Mouse (Mus musculus): ENCODE data around the gene Zscan2. TPM values are rescaled to one million over a fixed set of nuclear protein-coding genes. Genes with fewer than 3 reads are reported as not detected.

Gene Zscan2
- 1.4 and 1.7 TPM in 2 replicates for polyA plus RNA-seq (2012; rRNA removed)

DNA sequence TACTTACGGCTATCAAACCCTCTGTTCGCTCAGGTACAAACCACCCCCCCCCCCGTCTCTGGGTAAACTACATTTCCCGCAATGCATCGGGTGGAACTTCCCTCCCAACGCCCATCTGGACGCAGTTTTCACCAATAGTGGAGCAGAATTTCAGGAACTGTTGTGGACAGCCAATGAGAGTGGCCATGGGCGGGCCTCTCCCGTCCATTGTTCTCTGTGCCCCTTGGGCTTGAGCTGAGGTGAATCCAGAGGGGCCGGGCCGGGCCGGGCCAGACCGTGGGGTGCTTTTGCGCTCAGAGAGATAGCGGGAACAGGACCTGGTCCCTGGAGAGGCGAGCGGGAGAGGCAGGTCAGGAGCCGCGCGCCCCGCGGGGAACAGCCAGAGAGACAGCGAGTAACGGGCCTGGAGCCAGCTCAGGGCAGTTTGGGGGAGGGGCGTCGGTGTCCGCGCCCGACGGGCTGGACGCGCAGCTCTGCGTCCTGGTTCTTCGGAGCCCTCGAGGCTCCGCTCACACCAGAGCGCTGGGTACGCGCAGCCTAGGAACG, at the start of gene Zscan2:
TSS of gene Zscan2 (plus strand) at position 192 of the 546 bp plus-strand sequence.

DNA sequence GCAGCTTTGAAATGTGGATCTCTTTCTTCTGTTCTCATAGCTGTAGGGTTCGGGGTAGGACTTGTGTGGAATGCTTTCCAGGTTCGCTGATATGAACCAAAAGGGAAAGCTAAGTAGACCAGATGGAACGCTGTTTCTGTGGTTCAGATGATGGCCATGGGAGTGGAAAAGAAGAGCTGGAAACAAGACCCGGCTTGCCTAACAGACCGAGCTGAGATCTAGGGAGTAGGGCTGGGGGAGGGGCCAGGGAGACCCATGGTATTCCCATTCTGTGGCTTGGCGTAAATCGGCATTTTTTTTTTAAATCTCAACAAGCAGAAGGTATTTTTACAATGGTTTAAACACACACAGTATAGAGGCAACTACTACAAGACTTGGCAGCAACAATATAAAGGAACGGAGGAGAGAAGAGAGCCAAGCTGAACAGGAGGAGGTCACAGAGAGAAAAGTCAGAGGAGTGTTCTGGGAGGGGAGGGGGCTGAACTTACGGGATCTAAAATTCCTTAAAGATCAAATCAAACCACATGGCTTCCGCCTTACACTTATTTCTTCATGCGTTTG, 34.8 kb upstream of the Zscan2 start, which contains the start of gene Iqgap1:
TSS of gene Iqgap1 (minus strand) at position 132 of the 561 bp plus-strand sequence.

DNA sequence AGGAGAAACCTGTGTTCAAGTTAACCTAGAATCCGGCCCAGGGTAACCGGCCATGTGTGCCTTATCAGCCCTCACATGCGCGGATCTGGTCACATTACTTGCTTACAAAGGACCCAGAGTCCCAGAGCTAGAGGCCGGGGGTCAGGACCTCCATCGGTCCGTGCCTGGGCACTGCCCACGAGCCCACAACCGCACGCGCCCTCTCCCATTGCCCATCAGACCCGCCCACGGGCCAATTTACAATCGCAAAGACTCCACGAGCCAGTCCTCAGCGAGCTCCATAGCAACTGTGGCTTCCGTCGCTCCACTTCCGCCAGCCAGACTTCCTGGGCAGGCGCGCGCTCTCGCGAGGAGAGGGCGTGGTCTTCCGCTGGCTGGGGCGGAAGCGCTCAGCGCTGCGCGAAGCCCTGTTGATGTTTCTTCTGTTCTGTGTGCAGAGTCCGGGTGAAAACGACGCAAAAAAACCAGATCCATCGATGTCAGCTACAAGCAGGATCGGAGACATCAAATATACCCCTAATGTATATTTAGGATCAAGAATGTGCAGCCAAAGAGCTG, 40.3 kb downstream of the Zscan2 start, which contains the start of gene Wdr73:
TSS of gene Wdr73 (minus strand) at position 326 of the 558 bp plus-strand sequence.

DNA sequence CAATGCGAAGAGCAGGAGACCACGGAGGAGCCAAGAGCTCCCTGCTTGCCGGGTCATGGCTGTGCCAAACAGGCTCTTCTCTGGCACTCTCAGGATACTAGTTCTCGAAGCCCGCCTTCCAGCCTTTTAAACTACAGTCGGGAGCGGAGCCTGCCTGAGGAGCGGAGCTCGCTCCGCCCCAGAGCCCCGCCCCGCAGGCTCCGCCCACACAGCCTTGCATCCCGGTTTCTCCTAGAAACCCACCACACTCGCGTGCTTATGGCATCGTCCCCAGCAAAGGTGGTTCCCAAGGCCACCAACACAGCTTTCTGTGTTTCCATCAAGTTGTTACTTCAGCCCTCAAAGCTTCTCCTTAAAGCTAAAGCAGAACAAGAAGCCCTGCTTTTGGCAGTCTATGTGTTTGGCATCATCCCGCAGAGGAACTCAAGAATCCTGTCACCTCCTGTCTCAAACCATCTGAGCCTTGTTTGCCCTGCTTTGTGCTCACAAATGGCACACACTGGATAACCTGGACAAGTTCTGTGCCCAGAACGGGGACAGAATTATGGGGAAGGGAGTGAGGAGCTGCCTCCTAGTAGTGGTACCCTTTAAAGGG, 44.3 kb downstream of the Zscan2 start, which contains the start of gene Nmb:
TSS of gene Nmb (minus strand) at position 156 of the 595 bp plus-strand sequence.

Other genes starting within 250 kb of the Zscan2 start
- gene Crtc3, start 172.0 kb upstream of the Zscan2 start, polyA plus RNA-seq (2012; rRNA removed): 7.5 and 8.3 TPM in 2 replicates
- 8.9 and 13.1 TPM in 2 replicates for gene Iqgap1, start 34.9 kb upstream of the Zscan2 start, polyA plus RNA-seq (2012; rRNA removed)
- gene Wdr73, start 40.3 kb downstream of the Zscan2 start, polyA plus RNA-seq (2012; rRNA removed): 4.3 and 5.3 TPM in 2 replicates
- 1.2 and 2.2 TPM in 2 replicates for gene Nmb, start 44.2 kb downstream of the Zscan2 start, polyA plus RNA-seq (2012; rRNA removed)
- 12.8 TPM in 2 replicates for gene Sec11a, start 86.9 kb downstream of the Zscan2 start, polyA plus RNA-seq (2012; rRNA removed)
- 5.1 and 6.5 TPM in 2 replicates for gene Zfp592, start 132.8 kb downstream of the Zscan2 start, polyA plus RNA-seq (2012; rRNA removed)
- gene Alpk3, start 196.7 kb downstream of the Zscan2 start, polyA plus RNA-seq (2012; rRNA removed): 0.29 and 0.30 TPM in 2 replicates